In the genomic region with DNA sequence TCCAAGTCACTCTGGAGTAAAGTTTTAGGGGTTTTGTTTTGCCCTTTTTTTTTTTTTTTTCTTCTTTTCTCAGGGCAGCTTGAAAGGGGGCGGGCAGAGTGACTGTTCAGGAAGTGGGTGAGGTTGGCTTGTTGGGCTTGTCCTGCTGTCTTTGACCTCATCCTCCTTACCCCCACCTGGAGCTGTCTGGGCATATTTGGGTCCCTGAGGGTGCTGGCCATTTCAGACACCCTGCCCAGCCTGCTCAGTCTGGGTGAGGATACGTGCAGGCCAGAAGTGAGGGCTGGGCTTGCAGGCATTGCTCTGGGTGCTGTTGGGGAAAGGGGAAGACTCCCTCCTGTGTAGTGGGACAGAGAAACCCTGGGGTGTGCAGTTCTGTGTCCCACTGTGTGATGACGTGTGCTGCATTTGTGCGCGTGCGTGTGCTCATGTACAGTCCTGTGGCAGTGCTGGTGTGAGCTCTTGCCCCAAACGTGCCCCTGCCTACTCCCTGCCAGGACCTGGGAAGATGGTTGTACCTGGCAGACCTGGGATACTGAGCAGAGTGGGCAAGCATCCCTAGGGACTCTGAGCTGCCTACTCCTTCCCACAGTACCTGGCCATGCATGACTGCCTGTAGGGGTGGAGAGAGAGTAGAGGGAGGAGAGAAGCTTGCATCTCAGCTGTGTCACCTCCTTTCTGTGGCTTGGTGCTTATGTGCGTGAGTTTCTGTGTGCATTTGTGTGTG, we compare ENCODE assay signal across 9 mouse cellular contexts. TPM values are rescaled to one million over a fixed set of nuclear protein-coding genes. Genes with fewer than 3 reads are reported as not detected.
A peak's percentile ranks its signal among the peaks of the same experiment; 100 is the strongest.
DNase-seq lines count a peak whose midpoint lies in the region; ATAC-seq and TF ChIP-seq lines count a peak whose summit lies in the region.
"Had no signal": no experiment of that assay in that cellular context is flagged by ENCODE, and none has a peak within 500 bp of the region (broad histone marks: within the 10 kb centered on the region; RNA-seq: fewer than 3 reads in every experiment).

No protein-coding gene starts in this region.

- H3K9me3 ChIP-seq in forebrain, embryonic 13.5 days (replicated peaks), result no peaks in the 10 kb centered on the region

- no peak for ATAC-seq in forebrain, embryonic 13.5 days
- ATAC-seq in monocyte, adult 5-6 weeks (replicated peaks; ENCODE audit: insufficient number of reproducible peaks, low FRiP score, low TSS enrichment, poor library complexity, severe bottlenecking), result no peak

- peaks cover 38% of the 10 kb centered on the region for H3K36me3 ChIP-seq in forebrain, embryonic 13.5 days (ENCODE audit: poor library complexity, severe bottlenecking)

- DNase-seq in layer of hippocampus, postnatal 10 days (ENCODE audit: low spot score in 2 of 2), result peak; percentile 9 to 12
- no peak for DNase-seq in layer of hippocampus, postnatal 14 days (ENCODE audit: low spot score in 2 of 2)
- peak; percentile 45 for DNase-seq in kidney, postnatal 10 days
- DNase-seq in natural killer cell, adult 2 months (ENCODE audit: low spot score in 2 of 2), result peak; percentile 54 to 70
- no peak for DNase-seq in yolk sac, embryonic 10.5 days (ENCODE audit: low spot score)

- peak overlapping the region; percentile 85 for H3K4me2 ChIP-seq in forebrain, embryonic 13.5 days

- peak overlapping the region; percentile 27 for H3K4me3 ChIP-seq in bone marrow, adult 2 months (replicated peaks; ENCODE audit: control insufficient read depth, low read depth, low read length)
- peak overlapping the region; percentile 74 for H3K4me3 ChIP-seq in forebrain, embryonic 13.5 days

- peaks cover 10% of the 10 kb centered on the region for H3K4me1 ChIP-seq in bone marrow, adult 2 months (ENCODE audit: control insufficient read depth, insufficient read depth, low read length)
- H3K4me1 ChIP-seq in forebrain, embryonic 13.5 days, result peaks cover 41% of the 10 kb centered on the region

- peak; percentile 8; the same call in 1 of the 2 replicates for TF ChIP-seq CTCF in bone marrow, adult 2 months (IDR thresholded peaks at IDR 0.05; ENCODE audit: control insufficient read depth, insufficient read depth, low read length)

- WGBS in bone marrow, adult 2 months, result 25% methylated on average over 8 of the region's 8 CpGs
- 88% methylated on average over 8 of the region's 8 CpGs for WGBS in forebrain, embryonic 13.5 days

- TF ChIP-seq POLR2A in bone marrow, adult 2 months (IDR thresholded peaks at IDR 0.05; ENCODE audit: borderline replicate concordance, control insufficient read depth, low read depth, low read length), result no peak

- H3K27me3 ChIP-seq in forebrain, embryonic 13.5 days, result no peaks in the 10 kb centered on the region

- peak overlapping the region; percentile 82 for H3K9ac ChIP-seq in forebrain, embryonic 13.5 days

- peak overlapping the region; percentile 66 for H3K27ac ChIP-seq in bone marrow, adult 2 months (ENCODE audit: control insufficient read depth, insufficient read depth, low read depth, low read length, poor library complexity)
- H3K27ac ChIP-seq in forebrain, embryonic 13.5 days, result no peak overlapping the region

RNA-seq across cellular contexts. Expression of a gene that starts 2.2 kb away (rescaled TPM):
- total RNA-seq in layer of hippocampus, postnatal 10 days (2021), result 100 to 1,000 TPM; 234 to 267 TPM
- total RNA-seq in layer of hippocampus, postnatal 14 days (2021), result 100 to 1,000 TPM; 209 to 228 TPM
- 174 and 292 TPM in 2 replicates for polyA plus RNA-seq in bone marrow, adult 2 months (2011; ENCODE audit: insufficient read depth, insufficient read length, low replicate concordance, missing spikeins)
- 45.9 and 47.0 TPM in 2 replicates for polyA plus RNA-seq in forebrain, embryonic 13.5 days (2015; fragmentation: Nextera tagmentation; extraction: Ambion mirVana)
- 55.5 to 68.5 TPM (median 65.9 TPM) in 3 replicates for total RNA-seq in monocyte, adult 5-6 weeks (2017)

RNA-seq across cellular contexts. Expression of a gene that starts 19.1 kb away (rescaled TPM):
- total RNA-seq in layer of hippocampus, postnatal 10 days (2021), result 10 to 100 TPM; 38.1 to 39.5 TPM
- 10 to 100 TPM; 41.0 to 47.2 TPM for total RNA-seq in layer of hippocampus, postnatal 14 days (2021)
- polyA plus RNA-seq in bone marrow, adult 2 months (2011; ENCODE audit: insufficient read depth, insufficient read length, low replicate concordance, missing spikeins), result 6.8 and 14.6 TPM in 2 replicates
- 5.5 and 5.8 TPM in 2 replicates for polyA plus RNA-seq in forebrain, embryonic 13.5 days (2015; fragmentation: Nextera tagmentation; extraction: Ambion mirVana)
- 3.7 to 8.1 TPM (median 7.3 TPM) in 3 replicates for total RNA-seq in monocyte, adult 5-6 weeks (2017)

RNA-seq across cellular contexts. Expression of a gene that starts 28.1 kb away (rescaled TPM):
- total RNA-seq in layer of hippocampus, postnatal 10 days (2021), result 10 to 100 TPM; 63.0 to 67.6 TPM
- total RNA-seq in layer of hippocampus, postnatal 14 days (2021), result 10 to 100 TPM; 35.3 to 37.1 TPM
- polyA plus RNA-seq in bone marrow, adult 2 months (2011; ENCODE audit: insufficient read depth, insufficient read length, low replicate concordance, missing spikeins), result 31.5 and 46.4 TPM in 2 replicates
- polyA plus RNA-seq in forebrain, embryonic 13.5 days (2015; fragmentation: Nextera tagmentation; extraction: Ambion mirVana), result 513 and 525 TPM in 2 replicates
- 8.0 to 20.6 TPM (median 20.3 TPM) in 3 replicates for total RNA-seq in monocyte, adult 5-6 weeks (2017)

RNA-seq across cellular contexts. Expression of a gene that starts 31.5 kb away (rescaled TPM):
- total RNA-seq in layer of hippocampus, postnatal 10 days (2021), result under 1 TPM; 0.27 to 0.30 TPM
- not detected for total RNA-seq in layer of hippocampus, postnatal 14 days (2021)
- polyA plus RNA-seq in bone marrow, adult 2 months (2011; ENCODE audit: insufficient read depth, insufficient read length, low replicate concordance, missing spikeins), result not detected in 2 replicates
- polyA plus RNA-seq in forebrain, embryonic 13.5 days (2015; fragmentation: Nextera tagmentation; extraction: Ambion mirVana), result 0.93 and 1.6 TPM in 2 replicates
- total RNA-seq in monocyte, adult 5-6 weeks (2017), result not detected in 3 replicates
- total RNA-seq: neutrophil, adult 5-6 weeks had no signal

RNA-seq across cellular contexts. Expression of a gene that starts 32.1 kb away (rescaled TPM):
- 100 to 1,000 TPM; 162 to 187 TPM for total RNA-seq in layer of hippocampus, postnatal 10 days (2021)
- 100 to 1,000 TPM; 184 to 190 TPM for total RNA-seq in layer of hippocampus, postnatal 14 days (2021)
- polyA plus RNA-seq in bone marrow, adult 2 months (2011; ENCODE audit: insufficient read depth, insufficient read length, low replicate concordance, missing spikeins), result 53.6 and 56.8 TPM in 2 replicates
- 11.2 and 12.9 TPM in 2 replicates for polyA plus RNA-seq in forebrain, embryonic 13.5 days (2015; fragmentation: Nextera tagmentation; extraction: Ambion mirVana)
- total RNA-seq in monocyte, adult 5-6 weeks (2017), result 42.8 to 71.0 TPM (median 43.0 TPM) in 3 replicates

Comparison
In these comparisons a context has a peak if more than half of its experiments do, and no peak if none do; other contexts are left out.
1. DNase-seq: peak in layer of hippocampus, postnatal 10 days (2 of 2), kidney, postnatal 10 days (single experiment) and natural killer cell, adult 2 months (2 of 2); none in layer of hippocampus, postnatal 14 days (0 of 2) and yolk sac, embryonic 10.5 days (single experiment).